Mouse (Mus musculus): Measurements from ENCODE around the gene Mael. TPM values are rescaled to one million over a fixed set of nuclear protein-coding genes. Genes with fewer than 3 reads are reported as not detected.

The Mael gene
- polyA plus RNA-seq (2014; fragmentation: Nextera tagmentation; extraction: Ambion mirVana), result not detected in 2 replicates

DNA sequence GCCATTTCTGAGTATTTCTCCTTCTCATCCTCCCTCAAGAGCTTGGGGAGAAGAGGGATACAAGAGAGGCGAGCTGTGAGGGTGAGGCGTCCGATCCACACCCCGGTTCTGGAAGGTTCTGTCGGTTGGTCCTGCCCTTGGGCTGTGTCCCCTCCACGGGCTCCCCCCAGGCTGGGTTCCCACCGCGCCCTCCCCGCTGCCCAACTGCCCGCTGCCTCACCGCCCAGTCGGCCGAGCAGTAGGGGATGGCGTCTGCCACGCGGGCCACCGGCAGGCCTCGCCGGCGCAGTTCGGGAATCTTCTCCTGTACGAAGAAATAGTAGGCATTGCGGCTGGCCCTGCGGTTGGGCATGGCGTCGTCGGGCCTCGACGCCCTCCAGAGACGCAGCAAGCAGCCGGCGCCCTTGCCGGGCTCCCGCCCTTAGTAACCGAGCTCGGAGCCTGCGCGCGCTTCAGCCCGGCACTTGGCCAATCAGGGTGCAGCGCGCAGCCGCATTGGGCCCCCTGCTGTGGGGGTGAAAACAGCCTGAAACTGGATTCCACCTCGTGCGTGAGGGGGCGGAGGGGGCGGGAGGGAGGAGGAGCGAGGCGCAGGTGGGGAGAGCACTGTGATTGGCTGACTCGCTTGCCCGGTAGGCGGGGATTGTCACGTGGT lies at the start of gene Mael:
Gene Mael (minus strand): TSS at position 433 of the 655 bp plus-strand sequence.
- WGBS, result 81% methylated on average over 52 of the region's 53 CpGs
- no peak for ATAC-seq (ENCODE audit: insufficient read depth, low FRiP score, low TSS enrichment)
- no peak within 1 kb of the TSS for H3K4me3 ChIP-seq (ENCODE audit: low read depth, low read length)
- no peak for DNase-seq (ENCODE audit: low spot score)
- no peaks in the 10 kb centered on the region for H3K36me3 ChIP-seq (ENCODE audit: control insufficient read depth, insufficient read depth, low read length)
- H3K27me3 ChIP-seq (ENCODE audit: control insufficient read depth, insufficient read depth, low read length), result no peaks in the 10 kb centered on the region
- H3K27ac ChIP-seq (ENCODE audit: low read depth, low read length), result no peak within 1 kb of the TSS
- H3K9ac ChIP-seq (ENCODE audit: low read length), result no peak within 1 kb of the TSS
- no peaks in the 10 kb centered on the region for H3K9me3 ChIP-seq (ENCODE audit: control insufficient read depth, low read length)
- H3K4me1 ChIP-seq (ENCODE audit: control insufficient read depth, insufficient read depth, low read length), result no peaks in the 10 kb centered on the region
- H3K4me2 ChIP-seq (ENCODE audit: low read depth), result no peak within 1 kb of the TSS

- Histone ChIP-seq H3K9ac (ENCODE audit: low read length) (no peak overlapping the region), H3K4me3 (ENCODE audit: low read depth, low read length) (no peak overlapping the region), H3K27ac (ENCODE audit: low read depth, low read length) (no peak overlapping the region), H3K4me1 (ENCODE audit: control insufficient read depth, insufficient read depth, low read length) (peaks cover 27% of the 10 kb centered on the region), H3K4me2 (ENCODE audit: low read depth) (no peak overlapping the region), H3K36me3 (ENCODE audit: control insufficient read depth, insufficient read depth, low read length) (no peaks in the 10 kb centered on the region), H3K9me3 (ENCODE audit: control insufficient read depth, low read length) (no peaks in the 10 kb centered on the region), H3K27me3 (ENCODE audit: control insufficient read depth, insufficient read depth, low read length) (no peaks in the 10 kb centered on the region)
- DNase-seq (ENCODE audit: low spot score) (no peak), ATAC-seq (ENCODE audit: insufficient read depth, low FRiP score, low TSS enrichment) (no peak)
- 82% methylated on average over 9 of the region's 9 CpGs for WGBS
These were observed 47.7 kb upstream of the Mael start for GRCm38 (mm10) chr1:166286231-166286630.

- no peak for ATAC-seq (ENCODE audit: insufficient read depth, low FRiP score, low TSS enrichment)
- Histone ChIP-seq H3K4me3 (ENCODE audit: low read depth, low read length) (no peak overlapping the region), H3K9ac (ENCODE audit: low read length) (no peak overlapping the region), H3K4me2 (ENCODE audit: low read depth) (no peak overlapping the region), H3K27me3 (ENCODE audit: control insufficient read depth, insufficient read depth, low read length) (no peaks in the 10 kb centered on the region), H3K36me3 (ENCODE audit: control insufficient read depth, insufficient read depth, low read length) (no peaks in the 10 kb centered on the region), H3K4me1 (ENCODE audit: control insufficient read depth, insufficient read depth, low read length) (peaks cover 44% of the 10 kb centered on the region), H3K27ac (ENCODE audit: low read depth, low read length) (no peak overlapping the region), H3K9me3 (ENCODE audit: control insufficient read depth, low read length) (no peaks in the 10 kb centered on the region)
- no peak for DNase-seq (ENCODE audit: low spot score)
- 74% methylated on average over 8 of the region's 8 CpGs for WGBS
These were observed 45.8 kb upstream of the Mael start for GRCm38 (mm10) chr1:166284390-166284789.

DNA sequence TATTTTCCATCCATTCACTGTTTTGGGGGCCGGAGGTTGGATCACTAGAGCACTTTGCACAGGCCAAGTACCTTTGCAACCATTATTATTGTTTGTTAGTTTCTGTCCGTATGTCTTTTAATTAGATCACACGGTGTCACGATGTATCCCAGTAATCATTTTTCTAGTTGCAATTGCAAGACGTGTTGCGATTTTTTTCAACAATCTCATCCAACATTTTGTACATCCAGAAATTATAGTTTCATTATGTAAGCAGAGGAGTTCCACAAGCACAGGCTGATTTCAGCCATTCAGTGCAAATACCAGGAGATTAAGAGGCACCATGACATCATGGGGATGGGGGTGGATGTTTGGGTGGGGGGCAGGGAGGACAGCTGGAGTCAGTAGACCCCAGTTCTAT lies 44.9 kb upstream of the Mael start:
- H3K4me2 ChIP-seq (ENCODE audit: low read depth), result no peak overlapping the region; the same call in 1 of the 2 replicates

DNA sequence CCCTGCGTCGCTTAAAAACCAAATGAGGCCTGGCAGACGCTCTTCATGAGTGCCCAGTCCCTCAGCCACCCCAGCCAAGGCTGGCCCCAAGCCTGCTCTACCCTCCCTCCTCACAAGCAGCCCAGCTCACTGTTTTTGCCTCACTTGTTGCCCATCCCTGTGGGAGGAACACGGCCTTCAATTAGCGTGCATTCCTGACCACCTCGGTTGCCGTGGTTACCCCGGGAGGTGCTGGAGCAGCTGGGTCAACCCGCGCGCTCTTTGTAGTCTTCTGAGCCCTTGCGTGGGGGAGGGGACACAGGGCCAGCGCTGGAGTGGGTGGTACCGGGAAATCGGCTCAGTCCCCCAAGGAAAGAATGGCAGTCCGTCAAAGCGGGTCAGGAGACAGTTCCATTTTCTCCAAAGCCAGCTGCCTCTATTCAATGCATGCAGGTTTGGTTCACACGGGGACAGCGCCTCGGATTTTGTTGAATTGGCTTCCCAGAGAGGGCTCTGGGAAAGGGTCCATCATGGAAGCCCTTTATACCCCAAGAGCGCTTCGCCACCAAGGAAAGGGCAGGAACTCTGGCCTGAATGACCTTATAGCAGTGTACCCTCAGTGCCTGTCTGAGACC lies 44.2 kb upstream of the Mael start:
- Histone ChIP-seq H3K9ac (ENCODE audit: low read length) (peak overlapping the region; percentile 9; the same call in 1 of the 2 replicates), H3K4me3 (ENCODE audit: low read depth, low read length) (0 out of 2 replicates have a peak overlapping the region, but pooled peaks have one; percentile 3), H3K36me3 (ENCODE audit: control insufficient read depth, insufficient read depth, low read length) (no peaks in the 10 kb centered on the region), H3K4me1 (ENCODE audit: control insufficient read depth, insufficient read depth, low read length) (peaks cover 55% of the 10 kb centered on the region), H3K27me3 (ENCODE audit: control insufficient read depth, insufficient read depth, low read length) (no peaks in the 10 kb centered on the region), H3K9me3 (ENCODE audit: control insufficient read depth, low read length) (no peaks in the 10 kb centered on the region), H3K27ac (ENCODE audit: low read depth, low read length) (peak overlapping the region; percentile 93), H3K4me2 (ENCODE audit: low read depth) (peak overlapping the region; percentile 32)
- DNase-seq (ENCODE audit: low spot score) (peak; percentile 96), ATAC-seq (ENCODE audit: insufficient read depth, low FRiP score, low TSS enrichment) (peak; percentile 95)
- 3% methylated on average over 22 of the region's 22 CpGs for WGBS

More for the DNA sequence above, 44.9 kb upstream of the Mael start:
- Histone ChIP-seq H3K4me1 (ENCODE audit: control insufficient read depth, insufficient read depth, low read length) (peaks cover 51% of the 10 kb centered on the region), H3K9me3 (ENCODE audit: control insufficient read depth, low read length) (no peaks in the 10 kb centered on the region), H3K4me3 (ENCODE audit: low read depth, low read length) (no peak overlapping the region), H3K36me3 (ENCODE audit: control insufficient read depth, insufficient read depth, low read length) (no peaks in the 10 kb centered on the region), H3K9ac (ENCODE audit: low read length) (no peak overlapping the region), H3K27ac (ENCODE audit: low read depth, low read length) (peak overlapping the region; percentile 93), H3K27me3 (ENCODE audit: control insufficient read depth, insufficient read depth, low read length) (no peaks in the 10 kb centered on the region)
- no peak for ATAC-seq (ENCODE audit: insufficient read depth, low FRiP score, low TSS enrichment)
- no peak for DNase-seq (ENCODE audit: low spot score)
- WGBS, result 80% methylated on average over 6 of the region's 6 CpGs

DNA sequence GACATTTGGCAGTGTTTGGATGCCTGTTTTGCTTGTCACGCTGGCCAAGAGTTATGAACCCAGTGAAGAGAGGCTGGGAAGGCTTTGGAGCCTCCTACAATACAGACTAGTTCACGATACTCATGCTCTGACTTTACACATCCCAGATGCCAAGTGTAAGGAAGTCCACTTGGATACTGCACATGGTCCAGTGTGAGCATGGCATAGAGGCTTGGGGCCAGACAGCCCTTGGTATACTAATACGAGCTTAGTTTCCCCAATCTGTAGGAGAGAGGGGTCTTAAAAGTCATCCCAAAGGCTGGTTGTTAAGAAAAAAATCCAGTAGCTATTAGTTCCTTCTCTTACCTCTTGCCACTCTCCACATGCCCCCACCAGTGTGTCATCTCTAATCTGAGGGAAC lies 43.3 kb upstream of the Mael start:
- Histone ChIP-seq H3K36me3 (ENCODE audit: control insufficient read depth, insufficient read depth, low read length) (no peaks in the 10 kb centered on the region), H3K4me2 (ENCODE audit: low read depth) (peak overlapping the region; percentile 3; the same call in 1 of the 2 replicates), H3K9ac (ENCODE audit: low read length) (no peak overlapping the region), H3K27me3 (ENCODE audit: control insufficient read depth, insufficient read depth, low read length) (no peaks in the 10 kb centered on the region), H3K27ac (ENCODE audit: low read depth, low read length) (peak overlapping the region; percentile 93; the same call in 1 of the 2 replicates), H3K4me3 (ENCODE audit: low read depth, low read length) (no peak overlapping the region), H3K4me1 (ENCODE audit: control insufficient read depth, insufficient read depth, low read length) (peaks cover 55% of the 10 kb centered on the region), H3K9me3 (ENCODE audit: control insufficient read depth, low read length) (no peaks in the 10 kb centered on the region)
- ATAC-seq (ENCODE audit: insufficient read depth, low FRiP score, low TSS enrichment) (no peak), DNase-seq (ENCODE audit: low spot score) (no peak)
- WGBS, result 9% methylated on average over 3 of the region's 3 CpGs

- Histone ChIP-seq H3K36me3 (ENCODE audit: control insufficient read depth, insufficient read depth, low read length) (no peaks in the 10 kb centered on the region), H3K4me1 (ENCODE audit: control insufficient read depth, insufficient read depth, low read length) (peaks cover 54% of the 10 kb centered on the region), H3K27me3 (ENCODE audit: control insufficient read depth, insufficient read depth, low read length) (no peaks in the 10 kb centered on the region), H3K4me2 (ENCODE audit: low read depth) (no peak overlapping the region), H3K9me3 (ENCODE audit: control insufficient read depth, low read length) (no peaks in the 10 kb centered on the region), H3K9ac (ENCODE audit: low read length) (no peak overlapping the region; the same call in 1 of the 2 replicates), H3K4me3 (ENCODE audit: low read depth, low read length) (no peak overlapping the region), H3K27ac (ENCODE audit: low read depth, low read length) (peak overlapping the region; percentile 83)
- 25% methylated on average over 1 of the region's 1 CpGs for WGBS
- DNase-seq (ENCODE audit: low spot score), result no peak
- no peak for ATAC-seq (ENCODE audit: insufficient read depth, low FRiP score, low TSS enrichment)
These were observed 42.7 kb upstream of the Mael start for GRCm38 (mm10) chr1:166281287-166281686.

GRCm38 (mm10) chr1:166280566-166280965 lies 42.0 kb upstream of the Mael start:
- Histone ChIP-seq H3K9me3 (ENCODE audit: control insufficient read depth, low read length) (no peaks in the 10 kb centered on the region), H3K27me3 (ENCODE audit: control insufficient read depth, insufficient read depth, low read length) (no peaks in the 10 kb centered on the region), H3K36me3 (ENCODE audit: control insufficient read depth, insufficient read depth, low read length) (no peaks in the 10 kb centered on the region), H3K27ac (ENCODE audit: low read depth, low read length) (peak overlapping the region; percentile 83), H3K4me1 (ENCODE audit: control insufficient read depth, insufficient read depth, low read length) (peaks cover 53% of the 10 kb centered on the region), H3K4me3 (ENCODE audit: low read depth, low read length) (no peak overlapping the region), H3K4me2 (ENCODE audit: low read depth) (peak overlapping the region; percentile 21), H3K9ac (ENCODE audit: low read length) (no peak overlapping the region)
- peak; percentile 51 for ATAC-seq (ENCODE audit: insufficient read depth, low FRiP score, low TSS enrichment)
- WGBS, result 4% methylated on average over 1 of the region's 1 CpGs
- peak; percentile 74 for DNase-seq (ENCODE audit: low spot score)
